Mouse (Mus musculus): ENCODE measurements around the gene Fbxw26. TPM values are rescaled to one million over a fixed set of nuclear protein-coding genes. Genes with fewer than 3 reads are reported as not detected.

Gene Fbxw26
- polyA plus RNA-seq (2012; rRNA removed): 0.02 TPM in 1 of 2 replicates, not detected in the other

DNA sequence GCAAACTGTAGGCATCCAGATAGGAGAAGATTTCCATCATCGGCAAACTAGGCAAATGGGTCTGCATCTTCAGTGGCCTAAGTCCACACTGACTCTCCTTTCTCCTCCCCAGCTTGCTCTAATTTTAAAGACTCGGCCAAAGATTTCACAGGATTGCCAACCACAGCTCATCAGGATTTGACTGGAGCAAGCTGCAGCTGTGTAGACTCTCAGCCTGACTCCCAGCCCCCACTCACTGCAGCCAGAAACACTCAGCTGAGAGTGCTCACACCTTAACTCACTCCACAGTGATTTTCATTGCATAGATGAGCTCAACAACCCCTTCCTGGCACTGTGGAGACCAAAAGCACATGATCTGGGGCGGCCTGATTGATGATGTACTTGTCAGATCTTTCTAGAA, at the start of gene Fbxw26:
Gene Fbxw26 (minus strand): TSS at position 101 of the 400 bp plus-strand sequence.

DNA sequence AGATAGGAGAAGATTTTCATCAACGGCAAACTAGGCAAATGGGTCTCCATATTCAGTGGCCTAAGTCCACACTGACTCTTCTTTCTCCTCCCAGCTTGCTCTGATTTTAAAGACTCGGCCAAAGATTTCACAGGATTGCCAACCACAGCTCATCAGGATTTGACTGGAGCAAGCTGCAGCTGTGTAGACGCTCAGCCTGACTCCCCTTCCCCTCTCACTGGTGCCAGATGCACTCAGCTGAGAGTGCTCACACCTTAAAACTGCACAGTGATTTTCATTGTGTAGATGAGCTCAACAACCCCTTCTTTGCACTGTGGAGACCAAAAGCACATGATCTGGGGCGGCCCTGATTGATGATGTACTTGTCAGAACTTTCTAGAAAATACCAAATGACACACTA, 44.7 kb upstream of the Fbxw26 start, which contains the start of gene Fbxw27:
Gene Fbxw27 (minus strand): TSS at position 101 of the 400 bp plus-strand sequence.

DNA sequence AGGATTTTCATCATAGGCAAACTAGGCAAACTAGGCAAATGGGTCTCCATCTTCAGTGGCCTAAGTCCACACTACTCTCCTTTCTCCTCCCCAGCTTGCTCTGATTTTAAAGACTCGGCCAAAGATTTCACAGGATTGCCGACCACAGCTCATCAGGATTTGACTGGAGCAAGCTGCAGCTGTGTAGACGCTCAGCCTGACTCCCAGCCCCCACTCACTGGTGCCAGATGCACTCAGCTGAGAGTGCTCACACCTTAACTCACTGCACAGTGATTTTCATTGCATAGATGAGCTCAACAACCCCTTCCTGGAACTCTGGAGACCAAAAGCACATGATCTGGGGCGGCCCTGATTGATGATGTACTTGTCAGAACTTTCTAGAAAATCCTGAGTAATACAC, 43.3 kb downstream of the Fbxw26 start, which contains the start of gene Fbxw18:
Gene Fbxw18 (minus strand): TSS at position 101 of the 400 bp plus-strand sequence.

Other genes starting within 250 kb of the Fbxw26 start
- 0.03 and 0.10 TPM in 2 replicates for gene Fbxw15, start 177.8 kb downstream of the Fbxw26 start, polyA plus RNA-seq (2012; rRNA removed)
- not detected in 2 replicates for gene Fbxw24, start 120.0 kb downstream of the Fbxw26 start, polyA plus RNA-seq (2012; rRNA removed)
- gene Fbxw25, start 81.4 kb downstream of the Fbxw26 start, polyA plus RNA-seq (2012; rRNA removed): not detected in 2 replicates
- 0.04 and 0.05 TPM in 2 replicates for gene Fbxw18, start 43.4 kb downstream of the Fbxw26 start, polyA plus RNA-seq (2012; rRNA removed)
- 0.10 TPM in 1 of 2 replicates, not detected in the other for gene Fbxw27, start 44.6 kb upstream of the Fbxw26 start, polyA plus RNA-seq (2012; rRNA removed)
- gene Spink8, start 66.2 kb upstream of the Fbxw26 start, polyA plus RNA-seq (2012; rRNA removed): not detected in 2 replicates
- gene Nme6, start 86.7 kb upstream of the Fbxw26 start, polyA plus RNA-seq (2012; rRNA removed): 40.1 and 46.4 TPM in 2 replicates
- 463 and 697 TPM in 2 replicates for gene Camp, start 103.5 kb upstream of the Fbxw26 start, polyA plus RNA-seq (2012; rRNA removed)
- 6.4 and 7.5 TPM in 2 replicates for gene Cdc25a, start 129.5 kb upstream of the Fbxw26 start, polyA plus RNA-seq (2012; rRNA removed)
- 14.1 and 17.6 TPM in 2 replicates for gene Map4, start 185.4 kb upstream of the Fbxw26 start, polyA plus RNA-seq (2012; rRNA removed)

All from liver, embryonic 18 days (tissue).